Mouse (Mus musculus) hindbrain, embryonic 10.5 days (tissue): ENCODE results near the gene Sugct. TPM values are rescaled to one million over a fixed set of nuclear protein-coding genes. Genes with fewer than 3 reads are reported as not detected.
"Not testable (repeated sequence)": the region's sequence is repeated elsewhere in the genome, so short reads cannot be mapped to it uniquely, and the experiment has no call there.

Source experiments
- DNase-seq: peaks from one replicate; pipeline ENCODE4 v3.0.0-alpha.2; 2017; ENCODE audit warnings: low spot score
- H3K27ac ChIP-seq: fragments of 300-500 bp; sonication (generic); 2 replicates; pipeline ENCODE4 v1.5.1; 2016; ENCODE audit warnings: mild to moderate bottlenecking, moderate library complexity
- H3K27me3 ChIP-seq: fragments of 300-500 bp; sonication (generic); 2 replicates; pipeline ENCODE4 v1.6.1; 2016; ENCODE audit warnings: mild to moderate bottlenecking; ENCODE audit not compliant: poor library complexity, insufficient read depth, severe bottlenecking
- H3K36me3 ChIP-seq: fragments of 300-500 bp; sonication (generic); 2 replicates; pipeline ENCODE4 v1.6.1; 2016; ENCODE audit warnings: mild to moderate bottlenecking, moderate library complexity
- H3K4me1 ChIP-seq: fragments of 300-500 bp; sonication (generic); replicated peaks from 2 replicates; pipeline ENCODE4 v1.6.1; 2016; ENCODE audit warnings: mild to moderate bottlenecking
- H3K4me3 ChIP-seq: fragments of 300-500 bp; sonication (generic); 2 replicates; pipeline ENCODE4 v1.5.1; 2016; ENCODE audit warnings: mild to moderate bottlenecking, moderate library complexity
- H3K9me3 ChIP-seq: fragments of 300-500 bp; sonication (generic); 2 replicates; pipeline ENCODE4 v1.6.1; 2016; ENCODE audit warnings: mild to moderate bottlenecking, moderate library complexity
- WGBS: fragments of 180-500 bp; shearing (Covaris S2); methylation state at CpG from one replicate; pipeline ENCODE4 v1.1.7; 2016; 5-methylcytosine and 5-hydroxymethylcytosine counted together
- polyA plus RNA-seq: library from polyadenylated mRNA; unstranded; fragments of >200 nt; fragmentation: Nextera tagmentation; extraction: Ambion mirVana; gene quantifications from 2 replicates; pipeline ENCODE4 v1.2.1, GENCODE M21; 2016

The Sugct gene
- polyA plus RNA-seq, 1 experiment from 2014 or later: 3.7 TPM

- 70% methylated on average over 2 of the region's 2 CpGs for WGBS
- no peaks in the 10 kb centered on the region for H3K27me3 ChIP-seq
- no peaks in the 10 kb centered on the region for H3K9me3 ChIP-seq
- H3K4me3 ChIP-seq: no peak overlapping the region
- H3K4me1 ChIP-seq: no peaks in the 10 kb centered on the region
- no peak for DNase-seq
- no peaks in the 10 kb centered on the region for H3K36me3 ChIP-seq
- H3K27ac ChIP-seq: no peak overlapping the region
Observed at GRCm38 (mm10) chr13:16859986-16860385, 835.4 kb downstream of the Sugct start.

- Histone ChIP-seq H3K4me1 (no peaks in the 10 kb centered on the region), H3K9me3 (no peaks in the 10 kb centered on the region), H3K27ac (no peak overlapping the region), H3K4me3 (no peak overlapping the region), H3K36me3 (no peaks in the 10 kb centered on the region), H3K27me3 (no peaks in the 10 kb centered on the region)
- DNase-seq: no peak
- WGBS: 71% methylated on average over 2 of the region's 2 CpGs
Observed at GRCm38 (mm10) chr13:16847236-16847635, 848.1 kb downstream of the Sugct start.

- Histone ChIP-seq H3K36me3 (no peaks in the 10 kb centered on the region), H3K27ac (no peak overlapping the region), H3K4me1 (no peaks in the 10 kb centered on the region), H3K9me3 (no peaks in the 10 kb centered on the region), H3K4me3 (no peak overlapping the region), H3K27me3 (no peaks in the 10 kb centered on the region)
- no peak for DNase-seq
- WGBS: 85% methylated on average over 1 of the region's 1 CpGs
Observed at GRCm38 (mm10) chr13:16840994-16841393, 854.4 kb downstream of the Sugct start.

GRCm38 (mm10) chr13:16838409-16838808 lies 856.9 kb downstream of the Sugct start:
- no peak for DNase-seq
- H3K9me3 ChIP-seq: no peaks in the 10 kb centered on the region
- no peak overlapping the region for H3K27ac ChIP-seq
- H3K36me3 ChIP-seq: no peaks in the 10 kb centered on the region
- no peak overlapping the region for H3K4me3 ChIP-seq
- 84% methylated on average over 3 of the region's 3 CpGs for WGBS
- H3K4me1 ChIP-seq: no peaks in the 10 kb centered on the region
- no peaks in the 10 kb centered on the region for H3K27me3 ChIP-seq

GRCm38 (mm10) chr13:16835111-16835510 lies 860.2 kb downstream of the Sugct start:
- Histone ChIP-seq H3K36me3 (no peaks in the 10 kb centered on the region), H3K9me3 (no peaks in the 10 kb centered on the region), H3K4me1 (no peaks in the 10 kb centered on the region), H3K4me3 (no peak overlapping the region), H3K27ac (no peak overlapping the region), H3K27me3 (no peaks in the 10 kb centered on the region)
- no peak for DNase-seq
- 79% methylated on average over 2 of the region's 2 CpGs for WGBS

GRCm38 (mm10) chr13:16833069-16833468 lies 862.3 kb downstream of the Sugct start:
- no peaks in the 10 kb centered on the region for H3K4me1 ChIP-seq
- no peaks in the 10 kb centered on the region for H3K9me3 ChIP-seq
- no peak overlapping the region for H3K4me3 ChIP-seq
- no peak for DNase-seq
- no peaks in the 10 kb centered on the region for H3K36me3 ChIP-seq
- no peak overlapping the region for H3K27ac ChIP-seq
- no peaks in the 10 kb centered on the region for H3K27me3 ChIP-seq

GRCm38 (mm10) chr13:16831840-16832239 lies 863.5 kb downstream of the Sugct start:
- no peak for DNase-seq
- WGBS: 83% methylated on average over 8 of the region's 8 CpGs
- Histone ChIP-seq H3K9me3 (no peaks in the 10 kb centered on the region), H3K4me3 (no peak overlapping the region), H3K36me3 (no peaks in the 10 kb centered on the region), H3K4me1 (no peaks in the 10 kb centered on the region), H3K27me3 (no peaks in the 10 kb centered on the region), H3K27ac (no peak overlapping the region)

GRCm38 (mm10) chr13:16830291-16830690 lies 865.1 kb downstream of the Sugct start:
- H3K4me3 ChIP-seq, DNase-seq, H3K9me3 ChIP-seq, H3K36me3 ChIP-seq, H3K4me1 ChIP-seq, H3K27ac ChIP-seq, H3K27me3 ChIP-seq: not testable (repeated sequence)
- WGBS: 39% methylated on average over 6 of the region's 6 CpGs

GRCm38 (mm10) chr13:16829589-16829988 lies 865.8 kb downstream of the Sugct start:
- WGBS: 79% methylated on average over 2 of the region's 2 CpGs
- DNase-seq: no peak
- Histone ChIP-seq H3K4me3 (no peak overlapping the region), H3K4me1 (no peaks in the 10 kb centered on the region), H3K36me3 (no peaks in the 10 kb centered on the region), H3K9me3 (no peaks in the 10 kb centered on the region), H3K27ac (no peak overlapping the region), H3K27me3 (no peaks in the 10 kb centered on the region)

- no peak overlapping the region for H3K4me3 ChIP-seq
- WGBS: 71% methylated on average over 6 of the region's 6 CpGs
Observed at GRCm38 (mm10) chr13:16825619-16826018, 869.7 kb downstream of the Sugct start.

GRCm38 (mm10) chr13:16821785-16822184 lies 873.6 kb downstream of the Sugct start:
- Histone ChIP-seq H3K36me3 (no peaks in the 10 kb centered on the region), H3K27ac (no peak overlapping the region), H3K4me3 (no peak overlapping the region), H3K9me3 (no peaks in the 10 kb centered on the region), H3K4me1 (no peaks in the 10 kb centered on the region), H3K27me3 (no peaks in the 10 kb centered on the region)
- 94% methylated on average over 4 of the region's 4 CpGs for WGBS
- DNase-seq: no peak

More at GRCm38 (mm10) chr13:16825619-16826018, 869.7 kb downstream of the Sugct start:
- Histone ChIP-seq H3K27me3 (no peaks in the 10 kb centered on the region), H3K9me3 (no peaks in the 10 kb centered on the region), H3K36me3 (no peaks in the 10 kb centered on the region), H3K27ac (no peak overlapping the region), H3K4me1 (no peaks in the 10 kb centered on the region)
- no peak for DNase-seq

- no peak for DNase-seq
- WGBS: 76% methylated on average over 6 of the region's 6 CpGs
- no peak overlapping the region for H3K4me3 ChIP-seq
Observed at GRCm38 (mm10) chr13:16817471-16817870, 877.9 kb downstream of the Sugct start.

GRCm38 (mm10) chr13:16816747-16817146 lies 878.6 kb downstream of the Sugct start:
- 82% methylated on average over 5 of the region's 5 CpGs for WGBS
- no peaks in the 10 kb centered on the region for H3K4me1 ChIP-seq
- H3K27ac ChIP-seq: no peak overlapping the region

More at GRCm38 (mm10) chr13:16817471-16817870, 877.9 kb downstream of the Sugct start:
- H3K27me3 ChIP-seq: no peaks in the 10 kb centered on the region
- H3K27ac ChIP-seq: no peak overlapping the region
- no peaks in the 10 kb centered on the region for H3K9me3 ChIP-seq
- H3K4me1 ChIP-seq: no peaks in the 10 kb centered on the region
- no peaks in the 10 kb centered on the region for H3K36me3 ChIP-seq

GRCm38 (mm10) chr13:16812268-16812667 lies 883.1 kb downstream of the Sugct start:
- no peaks in the 10 kb centered on the region for H3K27me3 ChIP-seq
- no peaks in the 10 kb centered on the region for H3K36me3 ChIP-seq
- H3K27ac ChIP-seq: no peak overlapping the region
- H3K4me1 ChIP-seq: no peaks in the 10 kb centered on the region
- no peaks in the 10 kb centered on the region for H3K9me3 ChIP-seq
- no peak for DNase-seq
- 90% methylated on average over 2 of the region's 2 CpGs for WGBS
- no peak overlapping the region for H3K4me3 ChIP-seq

More at GRCm38 (mm10) chr13:16816747-16817146, 878.6 kb downstream of the Sugct start:
- DNase-seq: no peak
- no peaks in the 10 kb centered on the region for H3K36me3 ChIP-seq
- H3K27me3 ChIP-seq: no peaks in the 10 kb centered on the region
- no peak overlapping the region for H3K4me3 ChIP-seq
- H3K9me3 ChIP-seq: no peaks in the 10 kb centered on the region
